Mouse (Mus musculus) stomach, embryonic 15.5 days (tissue): ENCODE results near the gene Olfr517. TPM values are rescaled to one million over a fixed set of nuclear protein-coding genes. Genes with fewer than 3 reads are reported as not detected.

ENCODE experiments used
- ATAC-seq: fragments of 200-750 bp; cut with Nextera tagmentation; 2 replicates; pipeline ENCODE4 v1.8.0; 2017; ENCODE audit warnings: low read depth, moderate number of reproducible peaks, moderate TSS enrichment; ENCODE audit not compliant: insufficient read depth, low FRiP score
- H3K27ac ChIP-seq: fragments of 300-500 bp; sonication (generic); 2 replicates; pipeline ENCODE4 v1.5.1; 2015; ENCODE audit warnings: mild to moderate bottlenecking, inconsistent platforms
- H3K27me3 ChIP-seq: fragments of 300-500 bp; sonication (generic); replicated peaks from 2 replicates; pipeline ENCODE4 v1.6.1; 2015; ENCODE audit warnings: inconsistent platforms
- H3K36me3 ChIP-seq: fragments of 300-500 bp; sonication (generic); 2 replicates; pipeline ENCODE4 v1.6.1; 2015; ENCODE audit warnings: inconsistent platforms
- H3K4me1 ChIP-seq: fragments of 300-500 bp; sonication (generic); 2 replicates; pipeline ENCODE4 v1.6.1; 2015; ENCODE audit warnings: inconsistent platforms
- H3K4me2 ChIP-seq: fragments of 300-500 bp; sonication (generic); 2 replicates; pipeline ENCODE4 v1.6.1; 2015; ENCODE audit warnings: mild to moderate bottlenecking, inconsistent platforms
- H3K4me3 ChIP-seq: fragments of 300-500 bp; sonication (generic); replicated peaks from 2 replicates; pipeline ENCODE4 v1.5.1; 2015; ENCODE audit warnings: inconsistent platforms
- H3K9ac ChIP-seq: fragments of 300-500 bp; sonication (generic); 2 replicates; pipeline ENCODE4 v1.6.1; 2015; ENCODE audit warnings: inconsistent platforms
- H3K9me3 ChIP-seq: fragments of 300-500 bp; sonication (generic); 2 replicates; pipeline ENCODE4 v1.6.1; 2016; ENCODE audit warnings: inconsistent platforms
- WGBS: fragments of 180-500 bp; shearing (Covaris S2); methylation state at CpG from one replicate; pipeline ENCODE4 v1.1.7; 2015; 5-methylcytosine and 5-hydroxymethylcytosine counted together
- polyA plus RNA-seq: library from polyadenylated mRNA; unstranded; fragments of >200 nt; fragmentation: Nextera tagmentation; extraction: Ambion mirVana; gene quantifications from 2 replicates; pipeline ENCODE4 v1.2.1, GENCODE M21; 2015

Olfr517 gene
- polyA plus RNA-seq = not detected in 2 replicates

GRCm38 (mm10) chr7:108872279-108872678, at the start of gene Olfr517:
TSS of gene Olfr517 (minus strand) at chr7:108872379.
- no peaks in the 10 kb centered on the region for H3K4me1 ChIP-seq
- H3K36me3 ChIP-seq = no peaks in the 10 kb centered on the region
- no peak within 1 kb of the TSS for H3K27ac ChIP-seq
- no peak within 1 kb of the TSS for H3K4me3 ChIP-seq
- no peaks in the 10 kb centered on the region for H3K27me3 ChIP-seq
- no peak for ATAC-seq
- no peaks in the 10 kb centered on the region for H3K9me3 ChIP-seq
- no peak within 1 kb of the TSS for H3K9ac ChIP-seq
- H3K4me2 ChIP-seq = no peak within 1 kb of the TSS
- 64% methylated on average over 2 of the region's 2 CpGs for WGBS

- Histone ChIP-seq H3K27ac (no peak overlapping the region), H3K27me3 (no peaks in the 10 kb centered on the region), H3K4me3 (no peak overlapping the region), H3K4me2 (no peak overlapping the region), H3K9ac (no peak overlapping the region), H3K9me3 (no peaks in the 10 kb centered on the region), H3K4me1 (no peaks in the 10 kb centered on the region), H3K36me3 (no peaks in the 10 kb centered on the region)
- no peak for ATAC-seq
- 68% methylated on average over 2 of the region's 2 CpGs for WGBS
These were observed 31.8 kb upstream of the Olfr517 start for GRCm38 (mm10) chr7:108903969-108904368.

GRCm38 (mm10) chr7:108894320-108894719, 22.1 kb upstream of the Olfr517 start, which contains the start of gene Olfr519:
TSS of gene Olfr519 (minus strand) at chr7:108894420.
- H3K27me3 ChIP-seq = no peaks in the 10 kb centered on the region
- H3K36me3 ChIP-seq = no peaks in the 10 kb centered on the region
- no peaks in the 10 kb centered on the region for H3K4me1 ChIP-seq
- no peak within 1 kb of the TSS for H3K27ac ChIP-seq
- no peak for ATAC-seq
- H3K9me3 ChIP-seq = no peaks in the 10 kb centered on the region
- H3K4me2 ChIP-seq = no peak within 1 kb of the TSS
- WGBS = 84% methylated on average over 5 of the region's 5 CpGs
- H3K9ac ChIP-seq = no peak within 1 kb of the TSS
- no peak within 1 kb of the TSS for H3K4me3 ChIP-seq

- Histone ChIP-seq H3K27me3 (no peaks in the 10 kb centered on the region), H3K4me3 (no peak within 1 kb of the TSS), H3K4me1 (no peaks in the 10 kb centered on the region), H3K27ac (no peak within 1 kb of the TSS), H3K9ac (no peak within 1 kb of the TSS), H3K4me2 (no peak within 1 kb of the TSS), H3K9me3 (no peaks in the 10 kb centered on the region), H3K36me3 (no peaks in the 10 kb centered on the region)
- WGBS = 73% methylated on average over 4 of the region's 4 CpGs
- no peak for ATAC-seq
These were observed 12.7 kb upstream of the Olfr517 start, which contains the start of gene Olfr518 for GRCm38 (mm10) chr7:108884906-108885305. TSS of gene Olfr518 (minus strand) at chr7:108885006.

- no peak for ATAC-seq
- WGBS = 77% methylated on average over 2 of the region's 2 CpGs
- H3K4me2 ChIP-seq = no peak within 1 kb of the TSS
These were observed 21.8 kb downstream of the Olfr517 start, which contains the start of gene Olfr516 for GRCm38 (mm10) chr7:108850429-108850828. TSS of gene Olfr516 (minus strand) at chr7:108850529.

GRCm38 (mm10) chr7:108825897-108826296, 46.3 kb downstream of the Olfr517 start, which contains the start of gene Olfr514:
TSS of gene Olfr514 (minus strand) at chr7:108825997.
- no peak within 1 kb of the TSS for H3K4me2 ChIP-seq
- H3K9me3 ChIP-seq = no peaks in the 10 kb centered on the region
- H3K27me3 ChIP-seq = no peaks in the 10 kb centered on the region
- H3K4me1 ChIP-seq = no peaks in the 10 kb centered on the region
- H3K9ac ChIP-seq = no peak within 1 kb of the TSS
- ATAC-seq = no peak
- no peak within 1 kb of the TSS for H3K27ac ChIP-seq
- H3K36me3 ChIP-seq = no peaks in the 10 kb centered on the region
- no peak within 1 kb of the TSS for H3K4me3 ChIP-seq

More at GRCm38 (mm10) chr7:108850429-108850828, 21.8 kb downstream of the Olfr517 start, which contains the start of gene Olfr516:
- no peaks in the 10 kb centered on the region for H3K4me1 ChIP-seq
- H3K9me3 ChIP-seq = no peaks in the 10 kb centered on the region
- no peaks in the 10 kb centered on the region for H3K36me3 ChIP-seq
- no peaks in the 10 kb centered on the region for H3K27me3 ChIP-seq
- H3K27ac ChIP-seq = no peak within 1 kb of the TSS
- H3K9ac ChIP-seq = no peak within 1 kb of the TSS
- no peak within 1 kb of the TSS for H3K4me3 ChIP-seq

Other genes with a start within 250 kb of the Olfr517 start
- gene Olfr508, start 242.4 kb downstream of the Olfr517 start, polyA plus RNA-seq = not detected in 2 replicates
- gene Olfr509, start 220.5 kb downstream of the Olfr517 start, polyA plus RNA-seq = not detected in 2 replicates
- not detected in 2 replicates for gene Olfr510, start 206.0 kb downstream of the Olfr517 start, polyA plus RNA-seq
- gene Olfr512, start 159.1 kb downstream of the Olfr517 start, polyA plus RNA-seq = not detected in 2 replicates
- gene Olfr513, start 121.4 kb downstream of the Olfr517 start, polyA plus RNA-seq = not detected in 2 replicates
- not detected in 2 replicates for gene Olfr514, start 46.4 kb downstream of the Olfr517 start, polyA plus RNA-seq
- gene Olfr516, start 21.9 kb downstream of the Olfr517 start, polyA plus RNA-seq = not detected in 2 replicates
- gene Olfr518, start 12.6 kb upstream of the Olfr517 start, polyA plus RNA-seq = not detected in 2 replicates
- gene Olfr519, start 22.0 kb upstream of the Olfr517 start, polyA plus RNA-seq = not detected in 2 replicates
- 0.12 and 0.23 TPM in 2 replicates for gene Nlrp10, start 57.8 kb upstream of the Olfr517 start, polyA plus RNA-seq
- gene Eif3f, start 62.0 kb upstream of the Olfr517 start, polyA plus RNA-seq = 78.4 and 83.4 TPM in 2 replicates
- 2.5 TPM in 2 replicates for gene Tub, start 78.0 kb upstream of the Olfr517 start, polyA plus RNA-seq
- 2.2 and 3.3 TPM in 2 replicates for gene Ric3, start 211.0 kb upstream of the Olfr517 start, polyA plus RNA-seq